Mouse (Mus musculus): Measurements from ENCODE around the gene Kdelc1. TPM values are rescaled to one million over a fixed set of nuclear protein-coding genes. Genes with fewer than 3 reads are reported as not detected.

The Kdelc1 gene
- polyA plus RNA-seq, 1 experiment: 2.3 TPM

GRCm38 (mm10) chr1:44119201-44120073 is 829 bp upstream of the Kdelc1 start:
- Histone ChIP-seq H3K27me3 (ENCODE audit: control insufficient read depth, insufficient read depth, low read length) (no peaks in the 10 kb centered on the region), H3K4me3 (ENCODE audit: control insufficient read depth, low read depth, low read length) (peak overlapping the region; percentile 81), H3K36me3 (ENCODE audit: control insufficient read depth, insufficient read depth, low read length) (no peaks in the 10 kb centered on the region), H3K27ac (ENCODE audit: control insufficient read depth, insufficient read depth, low read depth, low read length) (peak overlapping the region; percentile 84), H3K4me1 (ENCODE audit: control insufficient read depth, insufficient read depth, low read length) (peaks cover 3% of the 10 kb centered on the region)
- TF ChIP-seq POLR2A (IDR thresholded peaks at IDR 0.05; ENCODE audit: control insufficient read depth, low read depth, low read length) (peak; percentile 53), CTCF (IDR thresholded peaks at IDR 0.05; ENCODE audit: control insufficient read depth, insufficient read depth, insufficient replicate concordance, low read depth, low read length) (peak; percentile 10; the same call in 1 of the 2 replicates)

GRCm38 (mm10) chr1:44117571-44117970 is 1.0 kb downstream of the Kdelc1 start:
- Histone ChIP-seq H3K27ac (ENCODE audit: control insufficient read depth, insufficient read depth, low read depth, low read length) (no peak overlapping the region), H3K4me1 (ENCODE audit: control insufficient read depth, insufficient read depth, low read length) (peaks cover 3% of the 10 kb centered on the region), H3K36me3 (ENCODE audit: control insufficient read depth, insufficient read depth, low read length) (no peaks in the 10 kb centered on the region), H3K4me3 (ENCODE audit: control insufficient read depth, low read depth, low read length) (no peak overlapping the region), H3K27me3 (ENCODE audit: control insufficient read depth, insufficient read depth, low read length) (no peaks in the 10 kb centered on the region)
- TF ChIP-seq CTCF (IDR thresholded peaks at IDR 0.05; ENCODE audit: control insufficient read depth, insufficient read depth, insufficient replicate concordance, low read depth, low read length): no peak
- TF ChIP-seq POLR2A (IDR thresholded peaks at IDR 0.05; ENCODE audit: control insufficient read depth, low read depth, low read length): no peak

GRCm38 (mm10) chr1:44102939-44103338 is 15.7 kb downstream of the Kdelc1 start:
- Histone ChIP-seq H3K27me3 (ENCODE audit: control insufficient read depth, insufficient read depth, low read length) (no peaks in the 10 kb centered on the region), H3K4me1 (ENCODE audit: control insufficient read depth, insufficient read depth, low read length) (peaks cover 3% of the 10 kb centered on the region; the same call in 1 of the 2 replicates), H3K36me3 (ENCODE audit: control insufficient read depth, insufficient read depth, low read length) (no peaks in the 10 kb centered on the region), H3K27ac (ENCODE audit: control insufficient read depth, insufficient read depth, low read depth, low read length) (no peak overlapping the region; the same call in 1 of the 2 replicates), H3K4me3 (ENCODE audit: control insufficient read depth, low read depth, low read length) (peak overlapping the region; percentile 97)
- no peak for TF ChIP-seq POLR2A (IDR thresholded peaks at IDR 0.05; ENCODE audit: control insufficient read depth, low read depth, low read length)
- no peak for TF ChIP-seq CTCF (IDR thresholded peaks at IDR 0.05; ENCODE audit: control insufficient read depth, insufficient read depth, insufficient replicate concordance, low read depth, low read length)

- Histone ChIP-seq H3K36me3 (ENCODE audit: control insufficient read depth, insufficient read depth, low read length) (no peaks in the 10 kb centered on the region), H3K27ac (ENCODE audit: control insufficient read depth, insufficient read depth, low read depth, low read length) (peak within 1 kb of the TSS; percentile 100), H3K4me3 (ENCODE audit: control insufficient read depth, low read depth, low read length) (peak within 1 kb of the TSS; percentile 97), H3K27me3 (ENCODE audit: control insufficient read depth, insufficient read depth, low read length) (no peaks in the 10 kb centered on the region), H3K4me1 (ENCODE audit: control insufficient read depth, insufficient read depth, low read length) (peaks cover 3% of the 10 kb centered on the region; the same call in 1 of the 2 replicates)
- TF ChIP-seq POLR2A (IDR thresholded peaks at IDR 0.05; ENCODE audit: control insufficient read depth, low read depth, low read length) (peak; percentile 97), CTCF (IDR thresholded peaks at IDR 0.05; ENCODE audit: control insufficient read depth, insufficient read depth, insufficient replicate concordance, low read depth, low read length) (no peak)
These were observed 16.3 kb downstream of the Kdelc1 start, which contains the start of gene Tex30 for GRCm38 (mm10) chr1:44102259-44102717. Gene Tex30 (minus strand): TSS chr1:44102441.

- Histone ChIP-seq H3K4me1 (ENCODE audit: control insufficient read depth, insufficient read depth, low read length) (peaks cover 3% of the 10 kb centered on the region; the same call in 1 of the 2 replicates), H3K27me3 (ENCODE audit: control insufficient read depth, insufficient read depth, low read length) (no peaks in the 10 kb centered on the region), H3K4me3 (ENCODE audit: control insufficient read depth, low read depth, low read length) (peak overlapping the region; percentile 97), H3K27ac (ENCODE audit: control insufficient read depth, insufficient read depth, low read depth, low read length) (peak overlapping the region; percentile 100), H3K36me3 (ENCODE audit: control insufficient read depth, insufficient read depth, low read length) (no peaks in the 10 kb centered on the region)
- no peak; the same call in 1 of the 2 replicates for TF ChIP-seq POLR2A (IDR thresholded peaks at IDR 0.05; ENCODE audit: control insufficient read depth, low read depth, low read length)
- TF ChIP-seq CTCF (IDR thresholded peaks at IDR 0.05; ENCODE audit: control insufficient read depth, insufficient read depth, insufficient replicate concordance, low read depth, low read length): no peak
These were observed 17.0 kb downstream of the Kdelc1 start for GRCm38 (mm10) chr1:44101448-44102225.

- TF ChIP-seq CTCF (IDR thresholded peaks at IDR 0.05; ENCODE audit: control insufficient read depth, insufficient read depth, insufficient replicate concordance, low read depth, low read length) (no peak), POLR2A (IDR thresholded peaks at IDR 0.05; ENCODE audit: control insufficient read depth, low read depth, low read length) (no peak)
- no peaks in the 10 kb centered on the region for H3K27me3 ChIP-seq (ENCODE audit: control insufficient read depth, insufficient read depth, low read length)
- no peak overlapping the region for H3K27ac ChIP-seq (ENCODE audit: control insufficient read depth, insufficient read depth, low read depth, low read length)
- H3K4me3 ChIP-seq (ENCODE audit: control insufficient read depth, low read depth, low read length): no peak overlapping the region
- H3K4me1 ChIP-seq (ENCODE audit: control insufficient read depth, insufficient read depth, low read length): no peaks in the 10 kb centered on the region
- no peaks in the 10 kb centered on the region for H3K36me3 ChIP-seq (ENCODE audit: control insufficient read depth, insufficient read depth, low read length)
These were observed 54.0 kb downstream of the Kdelc1 start for GRCm38 (mm10) chr1:44064625-44065024.

- TF ChIP-seq CTCF (IDR thresholded peaks at IDR 0.05; ENCODE audit: control insufficient read depth, insufficient read depth, insufficient replicate concordance, low read depth, low read length) (no peak), POLR2A (IDR thresholded peaks at IDR 0.05; ENCODE audit: control insufficient read depth, low read depth, low read length) (no peak)
These were observed 55.2 kb downstream of the Kdelc1 start for GRCm38 (mm10) chr1:44063439-44063838.

More at GRCm38 (mm10) chr1:44063439-44063838, 55.2 kb downstream of the Kdelc1 start:
- no peak overlapping the region for H3K27ac ChIP-seq (ENCODE audit: control insufficient read depth, insufficient read depth, low read depth, low read length)
- H3K27me3 ChIP-seq (ENCODE audit: control insufficient read depth, insufficient read depth, low read length): no peaks in the 10 kb centered on the region
- H3K4me1 ChIP-seq (ENCODE audit: control insufficient read depth, insufficient read depth, low read length): no peaks in the 10 kb centered on the region
- no peak overlapping the region for H3K4me3 ChIP-seq (ENCODE audit: control insufficient read depth, low read depth, low read length)
- no peaks in the 10 kb centered on the region for H3K36me3 ChIP-seq (ENCODE audit: control insufficient read depth, insufficient read depth, low read length)

All from testis, adult 2 months (tissue).